Mouse (Mus musculus) lung, embryonic 14.5 days (tissue): ENCODE measurements around the gene Fam168a. TPM values are rescaled to one million over a fixed set of nuclear protein-coding genes. Genes with fewer than 3 reads are reported as not detected.

Experiments used
- ATAC-seq: fragments of 200-750 bp; cut with Nextera tagmentation; 2 replicates; pipeline ENCODE4 v1.8.0; 2017; ENCODE audit warnings: mild to moderate bottlenecking, moderate TSS enrichment, moderate library complexity; ENCODE audit not compliant: insufficient read depth
- DNase-seq: peaks from one replicate; pipeline ENCODE4 v3.0.0-alpha.2; 2015
- H3K27ac ChIP-seq: fragments of 300-500 bp; sonication (generic); 2 replicates; pipeline ENCODE4 v1.5.1; 2014; ENCODE audit warnings: low read depth, mild to moderate bottlenecking, moderate library complexity
- H3K27me3 ChIP-seq: fragments of 300-500 bp; sonication (generic); 2 replicates; pipeline ENCODE4 v1.6.1; 2014; ENCODE audit warnings: low read length, control low read depth; ENCODE audit not compliant: insufficient read depth
- H3K36me3 ChIP-seq: fragments of 300-500 bp; sonication (generic); 2 replicates; pipeline ENCODE4 v1.6.1; 2014; ENCODE audit warnings: control low read depth; ENCODE audit not compliant: insufficient read depth
- H3K4me1 ChIP-seq: fragments of 300-500 bp; sonication (generic); 2 replicates; pipeline ENCODE4 v1.6.1; 2014; ENCODE audit warnings: antibody characterized with exemption, control low read depth; ENCODE audit not compliant: insufficient read depth
- H3K4me2 ChIP-seq: fragments of 300-500 bp; sonication (generic); 2 replicates; pipeline ENCODE4 v1.6.1; 2014; ENCODE audit warnings: mild to moderate bottlenecking
- H3K4me3 ChIP-seq: fragments of 300-500 bp; sonication (generic); 2 replicates; pipeline ENCODE4 v1.5.1; 2014; ENCODE audit warnings: low read depth, low read length
- H3K9ac ChIP-seq: fragments of 300-500 bp; sonication (generic); 2 replicates; pipeline ENCODE4 v1.6.1; 2014
- H3K9me3 ChIP-seq: fragments of 300-500 bp; sonication (generic); 2 replicates; pipeline ENCODE4 v1.6.1; 2016; ENCODE audit warnings: low read depth, low read length, control low read depth
- CTCF ChIP-seq: IDR thresholded peaks from 2 replicates; pipeline ENCODE4 v1.5.1; 2016; ENCODE audit warnings: antibody characterized with exemption, low read depth
- WGBS: fragments of 180-500 bp; shearing (Covaris S2); extraction: QIAGEN DNeasy Blood & Tissue Kit; methylation state at CpG from one replicate; pipeline ENCODE4 v1.1.7; 2014; 5-methylcytosine and 5-hydroxymethylcytosine counted together
- polyA plus RNA-seq: library from polyadenylated mRNA; unstranded; fragments of >200 nt; fragmentation: Nextera tagmentation; extraction: Ambion mirVana; gene quantifications from 2 replicates; pipeline ENCODE4 v1.2.1, GENCODE M21; 2014

Gene Fam168a
- polyA plus RNA-seq, 1 experiment from 2014 or later, result 42.8 TPM

DNA sequence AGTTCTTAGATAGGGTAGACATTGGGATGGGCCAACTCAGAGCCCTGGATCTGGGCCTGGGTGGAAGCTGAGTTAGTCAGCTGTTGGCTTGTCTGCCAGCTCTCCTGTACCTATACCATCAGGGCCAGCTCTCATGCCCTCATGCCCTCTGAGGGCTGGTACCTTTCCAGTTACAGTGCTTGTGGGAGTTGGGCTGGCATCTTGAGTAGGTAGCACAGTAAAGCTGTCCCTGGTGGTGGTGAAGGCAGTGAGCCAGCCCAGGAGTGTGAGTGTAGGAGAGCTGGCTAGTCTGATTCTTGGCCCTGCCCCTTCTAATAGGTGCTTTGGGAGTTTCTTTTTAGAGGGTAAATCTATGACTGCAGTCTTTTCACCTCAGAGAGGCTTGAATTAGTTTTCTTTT lies 56.3 kb downstream of the Fam168a start:
- ATAC-seq, result no peak
- H3K4me3 ChIP-seq, result no peak overlapping the region
- no peaks in the 10 kb centered on the region for H3K9me3 ChIP-seq
- no peak overlapping the region for H3K4me2 ChIP-seq
- DNase-seq, result no peak
- no peak for TF ChIP-seq CTCF
- no peaks in the 10 kb centered on the region for H3K27me3 ChIP-seq
- no peak overlapping the region for H3K9ac ChIP-seq
- no peak overlapping the region for H3K27ac ChIP-seq
- no peaks in the 10 kb centered on the region for H3K4me1 ChIP-seq
- H3K36me3 ChIP-seq, result no peaks in the 10 kb centered on the region

DNA sequence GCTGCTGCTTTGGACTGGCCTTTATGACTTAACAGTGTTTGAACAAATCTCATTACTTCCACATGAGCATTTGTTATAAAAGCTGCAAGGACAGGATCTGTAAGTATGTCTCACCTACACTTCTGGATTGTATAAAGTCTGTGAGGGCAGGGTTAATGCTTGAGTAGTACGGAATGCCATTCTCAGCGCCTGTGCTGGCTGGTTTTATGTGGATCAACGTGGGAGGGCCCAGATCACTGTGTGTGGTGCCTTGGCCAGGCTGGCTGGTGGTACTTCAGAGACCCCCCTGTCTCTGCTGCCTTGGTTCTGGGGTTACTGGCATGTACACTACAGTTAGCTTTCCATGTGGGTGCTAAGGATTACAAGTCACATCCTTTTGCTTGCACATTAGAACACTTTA lies 61.1 kb downstream of the Fam168a start:
- no peaks in the 10 kb centered on the region for H3K36me3 ChIP-seq
- DNase-seq (peak; percentile 21), ATAC-seq (no peak; the same call in 1 of the 2 replicates)
- H3K9ac ChIP-seq, result no peak overlapping the region
- no peak for TF ChIP-seq CTCF
- H3K9me3 ChIP-seq, result no peaks in the 10 kb centered on the region
- no peak overlapping the region for H3K4me3 ChIP-seq
- no peaks in the 10 kb centered on the region for H3K27me3 ChIP-seq
- WGBS, result 37% methylated on average over 3 of the region's 3 CpGs
- H3K4me1 ChIP-seq, result no peaks in the 10 kb centered on the region
- no peak overlapping the region for H3K27ac ChIP-seq
- H3K4me2 ChIP-seq, result no peak overlapping the region

GRCm38 (mm10) chr7:100768009-100768408 lies 61.6 kb downstream of the Fam168a start:
- no peak for ATAC-seq
- Histone ChIP-seq H3K27ac (no peak overlapping the region), H3K9ac (no peak overlapping the region), H3K9me3 (no peaks in the 10 kb centered on the region), H3K27me3 (no peaks in the 10 kb centered on the region), H3K4me2 (no peak overlapping the region), H3K36me3 (no peaks in the 10 kb centered on the region), H3K4me3 (no peak overlapping the region), H3K4me1 (no peaks in the 10 kb centered on the region)
- TF ChIP-seq CTCF, result no peak
- WGBS, result 90% methylated on average over 3 of the region's 3 CpGs
- no peak for DNase-seq

- Histone ChIP-seq H3K9me3 (no peaks in the 10 kb centered on the region), H3K36me3 (no peaks in the 10 kb centered on the region), H3K4me1 (no peaks in the 10 kb centered on the region), H3K4me3 (no peak overlapping the region), H3K27ac (no peak overlapping the region), H3K27me3 (no peaks in the 10 kb centered on the region), H3K4me2 (no peak overlapping the region), H3K9ac (no peak overlapping the region)
- no peak for DNase-seq
- 84% methylated on average over 7 of the region's 7 CpGs for WGBS
- no peak for TF ChIP-seq CTCF
- ATAC-seq, result no peak
Measured at GRCm38 (mm10) chr7:100769534-100770083, 63.2 kb downstream of the Fam168a start.

DNA sequence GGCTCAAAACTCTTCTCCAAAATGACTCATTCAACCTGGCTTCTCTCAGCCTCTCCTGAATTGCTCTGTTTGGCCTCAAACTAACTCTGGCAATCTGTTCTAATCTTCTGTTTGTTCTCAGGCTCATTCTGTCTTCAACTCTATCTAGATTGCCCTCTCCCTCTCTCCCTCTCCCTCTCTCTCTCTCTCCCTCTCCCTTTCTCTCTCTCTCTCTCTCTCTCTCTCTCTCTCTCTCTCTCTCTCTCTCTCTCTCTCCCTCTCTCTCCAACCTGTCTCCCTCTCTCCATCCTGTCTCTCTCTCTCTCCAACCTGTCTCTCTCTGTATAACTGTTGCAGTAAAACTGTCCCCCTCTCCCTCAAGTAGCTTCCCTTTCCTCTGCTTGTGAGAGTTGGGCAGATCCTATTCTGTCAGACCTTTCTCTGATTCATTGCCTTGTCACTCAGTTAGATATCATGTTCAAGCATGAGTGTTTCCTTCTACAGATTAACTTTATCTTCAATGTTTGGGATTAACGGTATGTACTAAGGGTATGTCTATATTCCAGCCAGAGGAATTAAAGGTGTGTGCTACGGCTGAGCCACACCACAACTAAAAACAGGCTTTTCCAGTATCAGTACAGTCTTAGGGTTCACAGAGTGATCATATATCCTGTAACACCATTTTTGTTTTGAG lies 64.4 kb downstream of the Fam168a start:
- no peak overlapping the region for H3K9ac ChIP-seq
- DNase-seq (no peak), ATAC-seq (no peak)
- no peak overlapping the region for H3K4me2 ChIP-seq
- no peak for TF ChIP-seq CTCF
- no peak overlapping the region for H3K4me3 ChIP-seq
- H3K27ac ChIP-seq, result no peak overlapping the region
- no peaks in the 10 kb centered on the region for H3K36me3 ChIP-seq
- no peaks in the 10 kb centered on the region for H3K27me3 ChIP-seq
- no peaks in the 10 kb centered on the region for H3K9me3 ChIP-seq
- WGBS, result 75% methylated on average over 2 of the region's 2 CpGs
- H3K4me1 ChIP-seq, result no peaks in the 10 kb centered on the region

- Histone ChIP-seq H3K27me3 (no peaks in the 10 kb centered on the region), H3K4me1 (no peaks in the 10 kb centered on the region), H3K27ac (no peak overlapping the region), H3K4me3 (no peak overlapping the region), H3K4me2 (no peak overlapping the region), H3K9me3 (no peaks in the 10 kb centered on the region), H3K9ac (no peak overlapping the region), H3K36me3 (no peaks in the 10 kb centered on the region)
- ATAC-seq (no peak), DNase-seq (no peak)
- 97% methylated on average over 1 of the region's 1 CpGs for WGBS
- TF ChIP-seq CTCF, result peak; percentile 45
Measured at GRCm38 (mm10) chr7:100774189-100774588, 67.8 kb downstream of the Fam168a start.

DNA sequence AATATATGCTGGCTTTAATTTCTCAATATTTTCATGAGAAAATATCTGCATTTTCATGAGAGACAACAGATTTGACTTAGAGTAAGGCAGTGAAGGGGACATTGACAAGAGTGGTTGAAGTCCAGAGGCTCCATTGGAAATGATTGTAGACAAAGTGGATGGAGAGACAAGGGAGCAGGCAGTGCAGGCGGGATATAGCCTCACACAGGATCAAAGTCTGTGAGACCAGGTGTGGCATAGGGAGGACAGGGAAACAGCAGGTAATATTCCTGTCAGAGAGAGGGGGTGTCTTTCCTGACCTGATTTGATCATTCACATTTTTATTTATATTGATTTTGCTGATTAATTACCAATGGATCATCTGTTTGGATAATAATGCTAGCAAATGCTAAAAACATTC lies 69.4 kb downstream of the Fam168a start:
- WGBS, result 79% methylated on average over 1 of the region's 1 CpGs

More for the DNA sequence above, 69.4 kb downstream of the Fam168a start:
- ATAC-seq, result no peak
- no peak overlapping the region for H3K4me2 ChIP-seq
- H3K4me3 ChIP-seq, result no peak overlapping the region
- no peak for DNase-seq
- no peak for TF ChIP-seq CTCF
- no peak overlapping the region for H3K27ac ChIP-seq
- H3K9ac ChIP-seq, result no peak overlapping the region
- no peaks in the 10 kb centered on the region for H3K9me3 ChIP-seq
- H3K4me1 ChIP-seq, result no peaks in the 10 kb centered on the region
- H3K36me3 ChIP-seq, result no peaks in the 10 kb centered on the region
- no peaks in the 10 kb centered on the region for H3K27me3 ChIP-seq
